Mouse (Mus musculus) CD4-positive, CD25-positive, alpha-beta regulatory T cell (primary cell): ENCODE measurements around the gene Ctsa. TPM values are rescaled to one million over a fixed set of nuclear protein-coding genes. Genes with fewer than 3 reads are reported as not detected.

Experiments used
- polyA plus RNA-seq: library from polyadenylated mRNA; unstranded; fragments of 100-300 nt; shearing (Covaris generic); gene quantifications from one replicate; pipeline ENCODE4 v1.2.1, GENCODE M21; 2017

Gene Ctsa
- 167 TPM for polyA plus RNA-seq

GRCm38 (mm10) chr2:164832748-164833301 is at the start of gene Ctsa:
Gene Ctsa, plus strand, starts transcription at chr2:164832873.

DNA sequence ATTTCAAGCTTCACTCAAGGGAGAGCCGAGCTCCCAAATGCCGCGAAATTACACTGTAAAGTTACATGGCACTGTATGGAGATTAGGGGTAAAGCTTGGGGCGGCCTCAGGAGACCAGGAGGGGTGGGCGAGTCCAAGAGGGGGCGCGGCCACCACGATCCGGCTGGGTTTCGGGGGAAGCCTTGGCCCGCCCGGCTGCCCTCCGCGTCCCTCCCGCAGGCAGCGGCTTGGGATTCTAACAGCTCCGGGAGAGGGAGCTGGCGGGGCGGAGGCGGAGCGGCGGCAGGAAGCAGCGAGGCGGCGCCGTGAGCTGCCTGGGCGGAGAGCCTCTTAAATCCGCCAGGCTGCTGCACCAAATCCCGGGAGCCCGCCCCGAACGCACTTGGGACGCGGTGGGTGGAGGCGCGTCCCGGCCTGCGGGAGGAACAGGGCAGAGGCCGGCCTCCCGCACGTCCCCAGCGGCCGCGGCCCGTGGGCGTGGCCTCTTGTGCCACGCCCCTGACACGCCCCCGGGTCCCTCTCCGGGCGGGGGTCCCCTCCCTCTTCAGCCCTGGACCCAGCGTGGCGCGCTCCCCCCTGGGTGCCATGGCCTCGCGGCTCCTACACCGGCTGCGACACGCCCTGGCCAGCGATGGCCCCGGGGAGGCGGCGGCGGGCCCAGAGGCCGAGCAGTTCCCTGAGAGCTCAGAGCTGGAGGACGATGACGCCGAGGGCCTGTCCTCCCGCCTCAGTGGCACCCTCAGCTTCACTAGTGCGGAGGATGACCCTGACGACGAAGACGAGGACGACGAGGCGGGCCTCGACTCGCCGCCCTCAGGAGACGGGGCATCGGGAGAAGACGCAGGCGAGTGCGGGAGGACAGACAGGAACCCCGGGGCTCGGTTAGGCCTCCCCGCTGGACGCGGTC is 46.9 kb upstream of the Ctsa start, which contains the start of gene Snx21:
Snx21 (plus strand) TSS at position 343 of the 907 bp plus-strand sequence.

GRCm38 (mm10) chr2:164804533-164805331 is 27.9 kb upstream of the Ctsa start, which contains the start of the genes Acot8 and Zswim3:
Gene Acot8, minus strand, starts transcription at chr2:164804882.
Gene Zswim3, plus strand, starts transcription at chr2:164805098.

GRCm38 (mm10) chr2:164822636-164823165 is 10.0 kb upstream of the Ctsa start, which contains the start of gene Zswim1:
Gene Zswim1, plus strand, starts transcription at chr2:164822686.

GRCm38 (mm10) chr2:164828437-164828836 is 4.2 kb upstream of the Ctsa start, which contains the start of gene Spata25:
Gene Spata25, minus strand, starts transcription at chr2:164828537.

GRCm38 (mm10) chr2:164833314-164833959 is 764 bp downstream of the Ctsa start, which contains the start of gene Neurl2:
Gene Neurl2, minus strand, starts transcription at chr2:164833456.

GRCm38 (mm10) chr2:164857101-164857821 is 24.6 kb downstream of the Ctsa start, which contains the start of gene Pltp:
Gene Pltp, minus strand, starts transcription at chr2:164857711.

DNA sequence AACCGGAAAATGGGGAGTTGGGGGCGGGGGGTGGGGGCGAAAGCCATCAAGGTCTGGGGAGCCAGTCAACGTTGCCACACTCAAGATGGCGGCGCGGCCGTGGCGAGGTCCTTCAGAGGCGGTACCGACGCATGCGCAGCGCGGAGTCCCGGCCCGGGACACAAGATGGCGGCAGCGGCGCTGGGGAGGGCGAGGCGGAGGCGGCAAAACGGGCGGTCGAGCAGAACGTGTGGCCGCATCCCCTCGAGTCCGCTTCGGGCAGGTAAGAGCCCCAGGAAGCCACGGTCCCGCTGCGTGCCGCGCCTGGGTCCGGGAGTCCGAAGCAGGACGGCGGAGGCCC is 46.5 kb downstream of the Ctsa start, which contains the start of gene Pcif1:
Pcif1 (plus strand) TSS at position 77 of the 340 bp plus-strand sequence.

Other genes starting within 250 kb of the Ctsa start
- not detected for gene Wfdc6a, start 247.4 kb upstream of the Ctsa start, polyA plus RNA-seq
- gene Eppin, start 239.3 kb upstream of the Ctsa start, polyA plus RNA-seq = not detected
- gene Wfdc6b, start 219.4 kb upstream of the Ctsa start, polyA plus RNA-seq = not detected
- gene Wfdc8, start 219.2 kb upstream of the Ctsa start, polyA plus RNA-seq = not detected
- not detected for gene Wfdc16, start 194.1 kb upstream of the Ctsa start, polyA plus RNA-seq
- not detected for gene Wfdc10, start 176.8 kb upstream of the Ctsa start, polyA plus RNA-seq
- gene Wfdc9, start 176.3 kb upstream of the Ctsa start, polyA plus RNA-seq = not detected
- gene Wfdc11, start 158.8 kb upstream of the Ctsa start, polyA plus RNA-seq = not detected
- not detected for gene Wfdc13, start 147.8 kb upstream of the Ctsa start, polyA plus RNA-seq
- gene Spint4, start 134.4 kb upstream of the Ctsa start, polyA plus RNA-seq = not detected
- not detected for gene Spint5, start 117.6 kb upstream of the Ctsa start, polyA plus RNA-seq
- gene Wfdc3, start 86.9 kb upstream of the Ctsa start, polyA plus RNA-seq = 0.11 TPM
- 67.0 TPM for gene Dnttip1, start 86.9 kb upstream of the Ctsa start, polyA plus RNA-seq
- 4.3 TPM for gene Ube2c, start 63.0 kb upstream of the Ctsa start, polyA plus RNA-seq
- not detected for gene Tnnc2, start 52.9 kb upstream of the Ctsa start, polyA plus RNA-seq
- gene Snx21, start 47.0 kb upstream of the Ctsa start, polyA plus RNA-seq = 5.7 TPM
- gene Acot8, start 28.0 kb upstream of the Ctsa start, polyA plus RNA-seq = 39.1 TPM
- 6.1 TPM for gene Zswim3, start 27.8 kb upstream of the Ctsa start, polyA plus RNA-seq
- 21.3 TPM for gene Zswim1, start 10.2 kb upstream of the Ctsa start, polyA plus RNA-seq
- gene Spata25, start 4.3 kb upstream of the Ctsa start, polyA plus RNA-seq = not detected
- 1.8 TPM for gene Neurl2, start 583 bp downstream of the Ctsa start, polyA plus RNA-seq
- 0.26 TPM for gene Pltp, start 24.8 kb downstream of the Ctsa start, polyA plus RNA-seq
- gene Pcif1, start 46.4 kb downstream of the Ctsa start, polyA plus RNA-seq = 130 TPM
- 43.9 TPM for gene Zfp335, start 78.9 kb downstream of the Ctsa start, polyA plus RNA-seq
- gene Mmp9, start 107.9 kb downstream of the Ctsa start, polyA plus RNA-seq = 5.9 TPM
- gene Slc12a5, start 127.9 kb downstream of the Ctsa start, polyA plus RNA-seq = 0.26 TPM
- 61.4 TPM for gene Ncoa5, start 202.0 kb downstream of the Ctsa start, polyA plus RNA-seq
- gene Cd40, start 222.8 kb downstream of the Ctsa start, polyA plus RNA-seq = 0.89 TPM